Mouse (Mus musculus): Measurements from ENCODE around the gene Fbxo5.
A peak's percentile ranks its signal among the peaks of the same experiment; 100 is the strongest.

The Fbxo5 gene

GRCm38 (mm10) chr10:5805243-5805730 is at the start of gene Fbxo5:
Fbxo5 (minus strand) TSS chr10:5805600.
- peak; percentile 91 for ATAC-seq (ENCODE audit: insufficient number of reproducible peaks, low FRiP score, low TSS enrichment)

- ATAC-seq (ENCODE audit: insufficient number of reproducible peaks, low FRiP score, low TSS enrichment), result no peak
These were observed 48.0 kb upstream of the Fbxo5 start for GRCm38 (mm10) chr10:5853290-5853868.

- ATAC-seq (ENCODE audit: insufficient number of reproducible peaks, low FRiP score, low TSS enrichment), result no peak
These were observed 41.5 kb upstream of the Fbxo5 start for GRCm38 (mm10) chr10:5846939-5847338.

GRCm38 (mm10) chr10:5841369-5841768 is 36.0 kb upstream of the Fbxo5 start:
- no peak for ATAC-seq (ENCODE audit: insufficient number of reproducible peaks, low FRiP score, low TSS enrichment)

- ATAC-seq (ENCODE audit: insufficient number of reproducible peaks, low FRiP score, low TSS enrichment), result no peak
These were observed 21.1 kb upstream of the Fbxo5 start for GRCm38 (mm10) chr10:5826336-5827025.

GRCm38 (mm10) chr10:5824779-5825178 is 19.4 kb upstream of the Fbxo5 start:
- ATAC-seq (ENCODE audit: insufficient number of reproducible peaks, low FRiP score, low TSS enrichment), result peak; percentile 19; the same call in 1 of the 2 replicates

GRCm38 (mm10) chr10:5823740-5824491 is 18.5 kb upstream of the Fbxo5 start, which contains the start of gene Mtrf1l:
Mtrf1l (minus strand) TSS chr10:5823910.
- peak; percentile 96 for ATAC-seq (ENCODE audit: insufficient number of reproducible peaks, low FRiP score, low TSS enrichment)

- peak; percentile 21; the same call in 1 of the 2 replicates for ATAC-seq (ENCODE audit: insufficient number of reproducible peaks, low FRiP score, low TSS enrichment)
These were observed 17.9 kb upstream of the Fbxo5 start for GRCm38 (mm10) chr10:5823291-5823739.

GRCm38 (mm10) chr10:5818772-5819171 is 13.4 kb upstream of the Fbxo5 start:
- ATAC-seq (ENCODE audit: insufficient number of reproducible peaks, low FRiP score, low TSS enrichment), result no peak

GRCm38 (mm10) chr10:5815968-5816367 is 10.6 kb upstream of the Fbxo5 start:
- no peak for ATAC-seq (ENCODE audit: insufficient number of reproducible peaks, low FRiP score, low TSS enrichment)

GRCm38 (mm10) chr10:5813724-5814123 is 8.3 kb upstream of the Fbxo5 start:
- ATAC-seq (ENCODE audit: insufficient number of reproducible peaks, low FRiP score, low TSS enrichment), result no peak

- no peak for ATAC-seq (ENCODE audit: insufficient number of reproducible peaks, low FRiP score, low TSS enrichment)
These were observed 2.3 kb upstream of the Fbxo5 start for GRCm38 (mm10) chr10:5807683-5808082.

- ATAC-seq (ENCODE audit: insufficient number of reproducible peaks, low FRiP score, low TSS enrichment), result no peak
These were observed 1.6 kb upstream of the Fbxo5 start for GRCm38 (mm10) chr10:5806996-5807395.

- no peak for ATAC-seq (ENCODE audit: insufficient number of reproducible peaks, low FRiP score, low TSS enrichment)
These were observed 1.0 kb upstream of the Fbxo5 start for GRCm38 (mm10) chr10:5806416-5806815.

GRCm38 (mm10) chr10:5805731-5806307 is 419 bp upstream of the Fbxo5 start:
- ATAC-seq (ENCODE audit: insufficient number of reproducible peaks, low FRiP score, low TSS enrichment), result peak; percentile 93

GRCm38 (mm10) chr10:5804691-5805156 is 676 bp downstream of the Fbxo5 start:
- no peak; the same call in 1 of the 2 replicates for ATAC-seq (ENCODE audit: insufficient number of reproducible peaks, low FRiP score, low TSS enrichment)

GRCm38 (mm10) chr10:5803739-5804138 is 1.7 kb downstream of the Fbxo5 start:
- ATAC-seq (ENCODE audit: insufficient number of reproducible peaks, low FRiP score, low TSS enrichment), result no peak

- no peak for ATAC-seq (ENCODE audit: insufficient number of reproducible peaks, low FRiP score, low TSS enrichment)
These were observed 2.5 kb downstream of the Fbxo5 start for GRCm38 (mm10) chr10:5802866-5803265.

GRCm38 (mm10) chr10:5800490-5800889 is 4.9 kb downstream of the Fbxo5 start:
- ATAC-seq (ENCODE audit: insufficient number of reproducible peaks, low FRiP score, low TSS enrichment), result no peak

GRCm38 (mm10) chr10:5798069-5798468 is 7.3 kb downstream of the Fbxo5 start:
- ATAC-seq (ENCODE audit: insufficient number of reproducible peaks, low FRiP score, low TSS enrichment), result no peak

Measured in cerebellum, adult (tissue).